12 mouse cellular contexts compared by ENCODE assay signal in the genomic region with DNA sequence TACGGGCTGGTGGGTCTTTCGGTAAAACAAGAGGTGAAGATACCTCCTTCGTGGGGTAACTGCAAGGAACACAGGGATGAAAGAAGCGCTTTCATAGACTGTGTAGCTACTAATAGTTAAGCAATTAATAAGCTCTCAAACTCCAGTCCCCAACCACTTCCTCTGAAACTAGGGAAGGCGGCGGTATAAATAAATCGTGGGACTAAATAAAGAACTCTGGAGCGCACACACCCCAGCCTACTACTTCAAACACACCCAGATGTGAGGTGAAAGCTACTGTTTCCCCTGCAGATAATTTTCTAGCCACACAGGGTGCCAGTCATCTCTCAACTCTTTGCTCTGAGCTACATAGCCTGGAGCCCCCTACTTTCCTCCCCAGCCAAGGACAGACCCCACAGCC. TPM values are rescaled to one million over a fixed set of nuclear protein-coding genes. Genes with fewer than 3 reads are reported as not detected.
DNase-seq lines count a peak whose midpoint lies in the region; ATAC-seq lines count a peak whose summit lies in the region.
"Had no signal": no experiment of that assay in that cellular context is flagged by ENCODE, and none has a peak within 500 bp of the region (broad histone marks: within the 10 kb centered on the region; RNA-seq: fewer than 3 reads in every experiment).

No protein-coding gene starts in this region.

- WGBS in kidney, embryonic 16.5 days: 52% methylated on average over 8 of the region's 8 CpGs
- 82% methylated on average over 8 of the region's 8 CpGs for WGBS in embryonic facial prominence, embryonic 10.5 days
- WGBS in hindbrain, embryonic 13.5 days: 36% methylated on average over 8 of the region's 8 CpGs
- 39% methylated on average over 8 of the region's 8 CpGs for WGBS in midbrain, embryonic 16.5 days
- WGBS in liver, embryonic 11.5 days: 77% methylated on average over 8 of the region's 8 CpGs

- no peak for ATAC-seq in kidney, embryonic 16.5 days (ENCODE audit: low FRiP score, low TSS enrichment)
- ATAC-seq in hindbrain, embryonic 13.5 days (ENCODE audit: low FRiP score): no peak
- 0 out of 2 replicates have a peak, but pooled peaks have one; percentile 0 for ATAC-seq in midbrain, embryonic 16.5 days
- no peak for ATAC-seq in liver, embryonic 11.5 days (replicated peaks; ENCODE audit: low FRiP score)
- ATAC-seq: intestine, postnatal 0 days had no signal

- no peak overlapping the region for H3K4me3 ChIP-seq in kidney, embryonic 16.5 days (ENCODE audit: low read length)
- H3K4me3 ChIP-seq in embryonic facial prominence, embryonic 10.5 days: peak overlapping the region; percentile 37
- H3K4me3 ChIP-seq in hindbrain, embryonic 13.5 days: 0 out of 2 replicates have a peak overlapping the region, but pooled peaks have one; percentile 1
- H3K4me3 ChIP-seq in midbrain, embryonic 16.5 days (ENCODE audit: low read depth, low read length): no peak overlapping the region
- H3K4me3 ChIP-seq in liver, embryonic 11.5 days (ENCODE audit: low read depth, low read length): no peak overlapping the region
- H3K4me3 ChIP-seq: erythroblast, embryonic 14.5 days; liver, embryonic 15.5 days had no signal

- no peak for DNase-seq in kidney, postnatal 36 days
- DNase-seq in embryonic facial prominence, embryonic 10.5 days (ENCODE audit: low spot score): no peak
- DNase-seq in left cerebral cortex, postnatal 10 days (ENCODE audit: extremely low spot score in 1 of 2, low spot score in 2 of 2): no peak
- no peak for DNase-seq in liver, embryonic 11.5 days (ENCODE audit: low spot score)
- DNase-seq in heart, postnatal 10 days: no peak
- DNase-seq: adrenal gland, postnatal 25 days had no signal

- H3K9ac ChIP-seq in kidney, embryonic 16.5 days (replicated peaks; ENCODE audit: low read length): peak overlapping the region; percentile 29; the same call in 1 of the 2 replicates
- peak overlapping the region; percentile 64 for H3K9ac ChIP-seq in hindbrain, embryonic 13.5 days
- peak overlapping the region; percentile 31; the same call in 1 of the 2 replicates for H3K9ac ChIP-seq in midbrain, embryonic 16.5 days (ENCODE audit: low read depth, low read length)
- H3K9ac ChIP-seq in liver, embryonic 11.5 days (ENCODE audit: low read depth, low read length): no peak overlapping the region
- H3K9ac ChIP-seq: liver, embryonic 15.5 days had no signal

- no peaks in the 10 kb centered on the region for H3K27me3 ChIP-seq in kidney, embryonic 16.5 days (ENCODE audit: insufficient read depth, low read length)
- H3K27me3 ChIP-seq in embryonic facial prominence, embryonic 10.5 days (replicated peaks; ENCODE audit: low read depth, poor library complexity, severe bottlenecking): no peaks in the 10 kb centered on the region
- H3K27me3 ChIP-seq in hindbrain, embryonic 13.5 days: no peaks in the 10 kb centered on the region
- no peaks in the 10 kb centered on the region for H3K27me3 ChIP-seq in midbrain, embryonic 16.5 days (ENCODE audit: control insufficient read depth, insufficient read depth, low read depth, low read length)
- H3K27me3 ChIP-seq in liver, embryonic 11.5 days (replicated peaks; ENCODE audit: control insufficient read depth, insufficient read depth, low read length): no peaks in the 10 kb centered on the region
- H3K27me3 ChIP-seq: liver, embryonic 15.5 days had no signal

- peak overlapping the region; percentile 56; the same call in 1 of the 2 replicates for H3K27ac ChIP-seq in kidney, embryonic 16.5 days (ENCODE audit: low read length)
- peak overlapping the region; percentile 78 for H3K27ac ChIP-seq in embryonic facial prominence, embryonic 10.5 days (replicated peaks)
- H3K27ac ChIP-seq in hindbrain, embryonic 13.5 days: peak overlapping the region; percentile 93
- peak overlapping the region; percentile 83 for H3K27ac ChIP-seq in midbrain, embryonic 16.5 days (ENCODE audit: low read length)
- H3K27ac ChIP-seq in liver, embryonic 11.5 days (ENCODE audit: low read depth, low read length): no peak overlapping the region
- H3K27ac ChIP-seq: liver, embryonic 15.5 days had no signal

- H3K9me3 ChIP-seq in kidney, embryonic 16.5 days (ENCODE audit: low read length): no peaks in the 10 kb centered on the region
- H3K9me3 ChIP-seq in embryonic facial prominence, embryonic 10.5 days: no peaks in the 10 kb centered on the region
- no peaks in the 10 kb centered on the region for H3K9me3 ChIP-seq in hindbrain, embryonic 13.5 days
- no peaks in the 10 kb centered on the region for H3K9me3 ChIP-seq in midbrain, embryonic 16.5 days (replicated peaks; ENCODE audit: control insufficient read depth, low read length, poor library complexity, severe bottlenecking)
- no peaks in the 10 kb centered on the region for H3K9me3 ChIP-seq in liver, embryonic 11.5 days (ENCODE audit: control insufficient read depth, low read length)
- H3K9me3 ChIP-seq: liver, embryonic 15.5 days had no signal

- H3K36me3 ChIP-seq in kidney, embryonic 16.5 days (ENCODE audit: insufficient read depth, low read length): peaks cover 14% of the 10 kb centered on the region; the same call in 1 of the 2 replicates
- H3K36me3 ChIP-seq in embryonic facial prominence, embryonic 10.5 days (replicated peaks): peaks cover 62% of the 10 kb centered on the region
- peaks cover 22% of the 10 kb centered on the region for H3K36me3 ChIP-seq in hindbrain, embryonic 13.5 days
- peaks cover 7% of the 10 kb centered on the region for H3K36me3 ChIP-seq in midbrain, embryonic 16.5 days (ENCODE audit: control insufficient read depth, insufficient read depth, low read length)
- H3K36me3 ChIP-seq in liver, embryonic 11.5 days (ENCODE audit: control insufficient read depth, insufficient read depth, low read length): no peaks in the 10 kb centered on the region; the same call in 1 of the 2 replicates
- H3K36me3 ChIP-seq: liver, embryonic 15.5 days had no signal

- peak overlapping the region; percentile 10; the same call in 1 of the 2 replicates for H3K4me2 ChIP-seq in kidney, embryonic 16.5 days (replicated peaks; ENCODE audit: low read depth, low read length)
- peak overlapping the region; percentile 45 for H3K4me2 ChIP-seq in hindbrain, embryonic 13.5 days
- H3K4me2 ChIP-seq in midbrain, embryonic 16.5 days (ENCODE audit: low read length): peak overlapping the region; percentile 36
- H3K4me2 ChIP-seq in liver, embryonic 11.5 days: no peak overlapping the region
- H3K4me2 ChIP-seq: liver, embryonic 15.5 days had no signal

- peaks cover 53% of the 10 kb centered on the region for H3K4me1 ChIP-seq in kidney, embryonic 16.5 days (ENCODE audit: insufficient read depth, low read length)
- peaks cover 84% of the 10 kb centered on the region for H3K4me1 ChIP-seq in embryonic facial prominence, embryonic 10.5 days
- peaks cover 97% of the 10 kb centered on the region for H3K4me1 ChIP-seq in hindbrain, embryonic 13.5 days (replicated peaks)
- peaks cover 81% of the 10 kb centered on the region for H3K4me1 ChIP-seq in midbrain, embryonic 16.5 days (ENCODE audit: control insufficient read depth, insufficient read depth, low read length)
- peaks cover 4% of the 10 kb centered on the region; the same call in 1 of the 2 replicates for H3K4me1 ChIP-seq in liver, embryonic 11.5 days (replicated peaks; ENCODE audit: control insufficient read depth, insufficient read depth, low read length)
- H3K4me1 ChIP-seq: liver, embryonic 15.5 days had no signal

- intact Hi-C loops in left cerebral cortex, postnatal 10 days (cut with DNase I): loop anchor here (10.0 kb wide), 1 partner anchor 341 kb away; no protein-coding TSS in a partner anchor
- intact Hi-C loops in heart, postnatal 10 days (cut with DNase I): no loop called here

RNA-seq across cellular contexts. Expression of a gene that starts 12.2 kb away (rescaled TPM):
- 14.6 and 19.0 TPM in 2 replicates for polyA plus RNA-seq in kidney, embryonic 16.5 days (2015; fragmentation: Nextera tagmentation; extraction: Ambion mirVana)
- 28.3 and 35.3 TPM in 2 replicates for polyA plus RNA-seq in embryonic facial prominence, embryonic 10.5 days (2016; fragmentation: Nextera tagmentation; extraction: Ambion mirVana)
- 49.4 and 52.1 TPM in 2 replicates for polyA plus RNA-seq in hindbrain, embryonic 13.5 days (2015; fragmentation: Nextera tagmentation; extraction: Ambion mirVana)
- 43.7 and 44.0 TPM in 2 replicates for polyA plus RNA-seq in midbrain, embryonic 16.5 days (2015; fragmentation: Nextera tagmentation; extraction: Ambion mirVana)
- 10 to 100 TPM; 32.8 to 34.0 TPM for total RNA-seq in left cerebral cortex, postnatal 10 days (2021)
- polyA plus RNA-seq in liver, embryonic 11.5 days (2014; fragmentation: Nextera tagmentation; extraction: Ambion mirVana): 5.4 and 6.2 TPM in 2 replicates
- total RNA-seq in heart, postnatal 10 days (2021): 1 to 10 TPM; 7.5 to 7.6 TPM

RNA-seq across cellular contexts. Expression of a gene that starts 41.3 kb away (rescaled TPM):
- not detected in 2 replicates for polyA plus RNA-seq in kidney, embryonic 16.5 days (2015; fragmentation: Nextera tagmentation; extraction: Ambion mirVana)
- 4.1 and 4.7 TPM in 2 replicates for polyA plus RNA-seq in embryonic facial prominence, embryonic 10.5 days (2016; fragmentation: Nextera tagmentation; extraction: Ambion mirVana)
- 8.1 and 9.8 TPM in 2 replicates for polyA plus RNA-seq in hindbrain, embryonic 13.5 days (2015; fragmentation: Nextera tagmentation; extraction: Ambion mirVana)
- 0.45 and 1.2 TPM in 2 replicates for polyA plus RNA-seq in midbrain, embryonic 16.5 days (2015; fragmentation: Nextera tagmentation; extraction: Ambion mirVana)
- total RNA-seq in left cerebral cortex, postnatal 10 days (2021): under 1 TPM in 1 of 2 experiments, not detected in 1; 0.32 TPM
- 0.11 TPM in 1 of 2 replicates, not detected in the other for polyA plus RNA-seq in liver, embryonic 11.5 days (2014; fragmentation: Nextera tagmentation; extraction: Ambion mirVana)
- not detected for total RNA-seq in heart, postnatal 10 days (2021)
- total RNA-seq: adrenal gland, postnatal 25 days had no signal
- polyA plus RNA-seq: erythroblast, embryonic 14.5 days; intestine, postnatal 0 days; liver, embryonic 15.5 days had no signal

Comparison
In these comparisons a context has a peak if more than half of its experiments do, and no peak if none do; other contexts are left out.
1. H3K4me3 ChIP-seq: peak in embryonic facial prominence, embryonic 10.5 days (single experiment) and hindbrain, embryonic 13.5 days (single experiment); none in kidney, embryonic 16.5 days (single experiment), midbrain, embryonic 16.5 days (single experiment) and liver, embryonic 11.5 days (single experiment).